Mouse (Mus musculus): ENCODE results near the gene H2afb3. TPM values are rescaled to one million over a fixed set of nuclear protein-coding genes. Genes with fewer than 3 reads are reported as not detected.
"Not testable (repeated sequence)": the region's sequence is repeated elsewhere in the genome, so short reads cannot be mapped to it uniquely, and the experiment has no call there.

The H2afb3 gene
- not detected for total RNA-seq (2021)
- long read RNA-seq, experiment 1: 0 reads
- long read RNA-seq, experiment 2: 0 reads

GRCm38 (mm10) chrX:120312995-120313394 is at the start of gene H2afb3:
Gene H2afb3 (minus strand): TSS chrX:120313095.
- not testable (repeated sequence) for DNase-seq

GRCm38 (mm10) chrX:120301469-120302175 is 11.3 kb downstream of the H2afb3 start:
- no peak for DNase-seq

- peak in 1 of 2 experiments; percentile 6 for DNase-seq
These were observed 19.8 kb downstream of the H2afb3 start for GRCm38 (mm10) chrX:120292832-120293750.

- DNase-seq: no peak
These were observed 21.2 kb downstream of the H2afb3 start for GRCm38 (mm10) chrX:120291696-120292095.

GRCm38 (mm10) chrX:120290900-120291280 is 22.0 kb downstream of the H2afb3 start:
- DNase-seq: no peak

GRCm38 (mm10) chrX:120290011-120290899 is 22.6 kb downstream of the H2afb3 start, which contains the start of gene Pcdh11x:
Gene Pcdh11x (plus strand): TSS chrX:120290259.
- DNase-seq: no peak

- no peak for DNase-seq
These were observed 25.4 kb downstream of the H2afb3 start for GRCm38 (mm10) chrX:120287502-120287901.

GRCm38 (mm10) chrX:120285522-120285921 is 27.4 kb downstream of the H2afb3 start:
- no peak for DNase-seq

Other genes with a start within 250 kb of the H2afb3 start
- under 1 TPM in 1 of 2 experiments, not detected in 1; 0.08 TPM for gene Pcdh11x, start 22.8 kb downstream of the H2afb3 start, total RNA-seq (2021)